Mouse (Mus musculus): ENCODE results near the gene Slc35b2.

Slc35b2 gene

DNA sequence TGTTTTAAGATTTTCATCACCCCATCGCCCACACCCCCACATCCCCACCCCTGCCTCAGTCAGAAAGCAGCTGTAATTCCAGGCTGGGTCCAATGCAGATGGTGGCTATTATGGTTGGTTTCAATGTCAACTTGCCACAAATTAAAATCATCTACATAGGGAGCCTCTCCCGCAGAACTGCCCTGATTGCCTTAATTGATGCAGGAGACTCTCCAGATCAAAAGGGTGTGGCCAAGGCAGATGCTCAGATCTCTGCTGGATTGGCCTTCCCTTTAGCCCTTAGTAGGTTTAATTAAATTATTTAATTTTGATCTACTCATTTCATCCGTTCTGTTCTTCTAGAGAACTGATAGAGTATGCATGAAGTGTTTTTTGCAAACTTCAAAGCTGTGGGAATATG lies 39.3 kb downstream of the Slc35b2 start:
- DNase-seq = no peak

- no peak for DNase-seq
These were observed 43.6 kb downstream of the Slc35b2 start for GRCm38 (mm10) chr17:45606992-45607879.

- no peak for DNase-seq
These were observed 44.7 kb downstream of the Slc35b2 start for GRCm38 (mm10) chr17:45608396-45608795.

GRCm38 (mm10) chr17:45610144-45610866 lies 46.6 kb downstream of the Slc35b2 start:
- DNase-seq = no peak

- no peak for DNase-seq
These were observed 48.3 kb downstream of the Slc35b2 start for GRCm38 (mm10) chr17:45612008-45612407.

DNA sequence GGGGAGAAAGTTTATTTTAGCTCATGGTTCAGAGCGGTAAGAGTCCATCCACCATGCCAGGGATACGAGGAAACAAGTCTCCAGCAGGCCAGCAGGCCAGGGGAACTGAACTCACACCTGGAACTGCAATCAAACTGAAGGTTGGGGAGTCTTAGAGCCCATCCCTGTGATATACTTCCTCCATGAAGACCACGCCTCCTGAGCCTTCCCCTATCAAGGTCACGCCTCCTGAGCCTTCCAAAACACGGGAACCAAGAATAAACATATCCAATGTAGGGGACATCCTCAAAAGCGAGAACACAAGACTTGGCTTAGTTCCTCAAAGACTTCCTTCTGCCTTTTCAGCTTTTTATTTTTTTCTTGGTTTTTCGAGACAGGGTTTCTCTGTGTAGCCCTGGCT lies 49.2 kb downstream of the Slc35b2 start:
- no peak for DNase-seq

DNA sequence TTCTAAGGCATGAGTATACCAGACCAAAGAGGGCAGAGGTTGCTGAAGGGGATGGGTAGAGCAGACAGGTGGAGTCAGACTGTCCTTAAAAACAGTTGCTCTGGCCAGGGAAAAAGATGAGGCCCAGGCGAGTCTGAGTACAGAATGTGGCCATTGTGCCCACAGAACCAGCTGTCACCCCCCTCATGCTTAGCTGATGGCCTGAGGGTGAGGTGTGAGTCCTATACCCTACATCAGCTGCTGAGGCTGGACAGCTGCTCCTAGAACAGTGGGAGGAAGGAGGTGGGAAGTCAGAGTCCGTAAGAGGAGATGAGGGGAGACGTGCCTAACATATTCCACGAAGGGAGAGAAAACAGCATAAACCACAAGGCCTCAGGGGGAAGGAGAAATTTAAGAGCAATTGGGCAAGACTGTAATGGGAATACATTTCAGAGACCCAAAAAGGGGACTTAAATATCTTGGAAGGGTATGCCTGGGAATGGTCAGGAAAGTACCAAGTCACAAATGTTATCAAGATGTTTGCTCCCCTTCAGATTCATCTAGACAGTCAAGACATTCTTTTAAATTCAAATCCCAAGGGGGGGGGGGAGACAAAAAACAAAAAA lies 52.5 kb downstream of the Slc35b2 start:
- DNase-seq = no peak

- DNase-seq = no peak
These were observed 53.0 kb downstream of the Slc35b2 start for GRCm38 (mm10) chr17:45616679-45617078.
